In genomic region chr9:61965411-61965930, GRCm38 (mm10) we compare ENCODE assay signal across 8 mouse cellular contexts. TPM values are rescaled to one million over a fixed set of nuclear protein-coding genes. Genes with fewer than 3 reads are reported as not detected.
A peak's percentile ranks its signal among the peaks of the same experiment; 100 is the strongest.
DNase-seq lines count a peak whose midpoint lies in the region; ATAC-seq and TF ChIP-seq lines count a peak whose summit lies in the region.

No protein-coding gene starts in this region.

- H3K4me3 ChIP-seq in liver, adult 2 months (ENCODE audit: insufficient read depth, low read depth, low read length), result no peak overlapping the region
- H3K4me3 ChIP-seq in stomach, postnatal 0 days (ENCODE audit: low read depth, low read length), result no peak overlapping the region

- no peak overlapping the region for H3K27ac ChIP-seq in liver, adult 2 months (replicated peaks; ENCODE audit: insufficient read depth, low read depth, low read length)
- no peak overlapping the region; the same call in 1 of the 2 replicates for H3K27ac ChIP-seq in stomach, postnatal 0 days (replicated peaks)

- no peaks in the 10 kb centered on the region for H3K79me2 ChIP-seq in liver, adult 2 months (ENCODE audit: control insufficient read depth, insufficient read depth, low read length)

- TF ChIP-seq CTCF in liver, adult 2 months (IDR thresholded peaks at IDR 0.05; ENCODE audit: low read depth, low read length), result peak; percentile 89
- peak; percentile 92 for TF ChIP-seq CTCF in stomach, postnatal 0 days (IDR thresholded peaks at IDR 0.05; ENCODE audit: low read depth)

- 59% methylated on average over 4 of the region's 4 CpGs for WGBS in liver, adult 2 months
- 38% methylated on average over 4 of the region's 4 CpGs for WGBS in stomach, postnatal 0 days

- DNase-seq in A20 (ENCODE audit: low read depth, low spot score), result peak; percentile 87
- peak; percentile 75 to 91 for DNase-seq in adrenal gland, adult (ENCODE audit: inconsistent age in 2 of 2, low spot score in 1 of 2)
- peak; percentile 86 for DNase-seq in embryo, embryonic 10 days (ENCODE audit: low spot score)
- peak; percentile 69 for DNase-seq in gastrocnemius, postnatal 25 days
- DNase-seq in kidney, adult 9 months, result peak; percentile 75
- peak; percentile 41 for DNase-seq in liver, adult 2 months (ENCODE audit: extremely low read depth, low read depth, low spot score)
- peak; percentile 62 for DNase-seq in neural tube, embryonic 10.5 days (ENCODE audit: extremely low spot score, low spot score)
- peak; percentile 78 for DNase-seq in stomach, postnatal 0 days (ENCODE audit: low spot score)

- H3K4me1 ChIP-seq in liver, adult 2 months (ENCODE audit: control insufficient read depth, insufficient read depth, low read length), result no peaks in the 10 kb centered on the region
- no peaks in the 10 kb centered on the region for H3K4me1 ChIP-seq in stomach, postnatal 0 days (replicated peaks; ENCODE audit: control insufficient read depth, insufficient read depth)

- no peak for TF ChIP-seq EP300 in stomach, postnatal 0 days (optimal IDR thresholded peaks at IDR 0.05)

- no peak for TF ChIP-seq POLR2A in liver, adult 2 months (IDR thresholded peaks at IDR 0.05; ENCODE audit: extremely low read depth, insufficient read depth, low read length)

- peak; percentile 60 for ATAC-seq in stomach, postnatal 0 days (ENCODE audit: low FRiP score, low TSS enrichment)

- no peaks in the 10 kb centered on the region for H3K9me3 ChIP-seq in stomach, postnatal 0 days (ENCODE audit: control insufficient read depth, low read length)

- H3K4me2 ChIP-seq in stomach, postnatal 0 days (replicated peaks; ENCODE audit: low read depth), result no peak overlapping the region

- H3K9ac ChIP-seq in liver, adult 2 months (ENCODE audit: low read depth, low read length), result no peak overlapping the region
- H3K9ac ChIP-seq in stomach, postnatal 0 days (ENCODE audit: low read length), result no peak overlapping the region

- H3K36me3 ChIP-seq in liver, adult 2 months (ENCODE audit: control insufficient read depth, insufficient read depth, low read length), result no peaks in the 10 kb centered on the region
- no peaks in the 10 kb centered on the region for H3K36me3 ChIP-seq in stomach, postnatal 0 days (ENCODE audit: control insufficient read depth, insufficient read depth, low read length)

- H3K27me3 ChIP-seq in liver, adult 2 months (ENCODE audit: control insufficient read depth, insufficient read depth, low read length), result no peaks in the 10 kb centered on the region
- H3K27me3 ChIP-seq in stomach, postnatal 0 days (ENCODE audit: control insufficient read depth, insufficient read depth, low read length), result no peaks in the 10 kb centered on the region

RNA-seq across cellular contexts. Expression of gene Kif23, which starts 18.9 kb away (rescaled TPM):
- total RNA-seq in gastrocnemius, postnatal 25 days (2021), result 1 to 10 TPM in 1 of 2 experiments, under 1 TPM in 1; 0.51 to 1.5 TPM
- 0.83 and 1.1 TPM in 2 replicates for total RNA-seq in liver, adult 2 months (2014; rRNA removed)
- polyA plus RNA-seq in liver, adult 2 months (2012; rRNA removed), result 0.05 and 0.43 TPM in 2 replicates
- 19.9 and 25.1 TPM in 2 replicates for polyA plus RNA-seq in stomach, postnatal 0 days (2015; fragmentation: Nextera tagmentation; extraction: Ambion mirVana)

RNA-seq across cellular contexts. Expression of gene Rplp1, which starts 51.1 kb away (rescaled TPM):
- 1,000 to 10,000 TPM; 1,165 to 1,257 TPM for total RNA-seq in gastrocnemius, postnatal 25 days (2021)
- total RNA-seq in liver, adult 2 months (2014; rRNA removed), result 1,606 and 2,153 TPM in 2 replicates
- polyA plus RNA-seq in liver, adult 2 months (2012; rRNA removed), result 5,211 and 6,066 TPM in 2 replicates
- polyA plus RNA-seq in stomach, postnatal 0 days (2015; fragmentation: Nextera tagmentation; extraction: Ambion mirVana), result 1,416 and 1,491 TPM in 2 replicates
